Mouse (Mus musculus): ENCODE data around the gene Efnb1. TPM values are rescaled to one million over a fixed set of nuclear protein-coding genes. Genes with fewer than 3 reads are reported as not detected.
A peak's percentile ranks its signal among the peaks of the same experiment; 100 is the strongest.

The Efnb1 gene
- total RNA-seq, 2 experiments from 2014 or later, result 14.7 to 14.8 TPM

- DNase-seq (ENCODE audit: extremely low spot score in 1 of 2, low spot score in 2 of 2), result no peak
- intact Hi-C loops (cut with DNase I), result no loop called here
Observed at GRCm38 (mm10) chrX:99151434-99151833, 15.5 kb downstream of the Efnb1 start.

DNA sequence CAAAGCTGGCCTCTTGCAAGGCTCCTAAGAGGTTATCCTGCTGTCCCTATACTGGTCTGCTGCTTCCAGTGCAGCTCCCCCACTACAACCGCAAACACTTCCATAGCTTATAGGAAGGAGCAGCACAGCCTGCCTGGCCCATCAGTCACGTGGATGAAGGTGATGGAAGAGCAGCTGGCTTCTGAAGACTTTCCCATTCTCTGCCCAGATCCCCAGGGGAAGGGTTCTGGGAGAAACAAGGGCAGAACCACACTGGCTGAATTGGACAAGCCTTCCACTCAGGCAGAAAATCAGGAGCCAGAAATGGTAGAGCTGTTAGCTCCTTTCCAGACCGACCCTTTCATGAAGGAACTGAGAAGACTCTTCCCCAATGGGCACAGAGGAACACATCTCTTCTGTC lies 16.2 kb downstream of the Efnb1 start:
- no peak for DNase-seq (ENCODE audit: extremely low spot score in 1 of 2, low spot score in 2 of 2)
- intact Hi-C loops (cut with DNase I), result no loop called here

DNA sequence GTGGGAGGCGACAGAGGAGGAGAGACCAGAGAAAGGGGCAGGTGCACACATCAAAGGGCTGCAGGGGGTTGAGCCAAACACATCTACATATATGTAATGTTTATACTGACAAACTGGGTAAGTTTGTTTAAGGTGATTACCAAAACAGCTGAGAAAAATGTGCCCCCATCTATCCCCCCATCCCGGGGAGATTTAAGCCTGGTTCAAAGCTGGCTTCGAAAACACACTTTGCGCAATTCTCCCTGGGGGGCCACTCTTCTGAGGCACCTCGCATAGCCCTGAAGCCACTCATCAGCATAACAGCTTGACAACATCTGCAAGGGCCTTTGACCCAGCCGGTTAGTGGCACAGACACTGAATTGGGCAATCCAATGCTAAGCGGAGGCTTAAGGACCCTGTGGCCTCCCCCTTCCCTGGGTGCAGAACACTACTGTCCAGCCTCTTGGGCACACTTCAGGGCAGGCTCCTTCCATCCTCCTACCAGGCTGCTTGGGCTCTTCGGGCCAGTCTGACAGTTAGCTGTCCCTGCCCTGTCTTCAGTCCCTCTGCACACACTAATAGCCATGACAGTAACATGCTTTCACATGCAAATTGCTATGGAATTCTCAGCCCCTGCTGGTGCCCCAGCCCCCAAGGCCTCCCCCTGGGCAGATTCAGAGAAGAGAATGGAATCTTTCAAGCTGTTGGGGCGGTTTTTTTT lies 16.8 kb downstream of the Efnb1 start:
- intact Hi-C loops (cut with DNase I), result no loop called here
- no peak for DNase-seq (ENCODE audit: extremely low spot score in 1 of 2, low spot score in 2 of 2)

DNA sequence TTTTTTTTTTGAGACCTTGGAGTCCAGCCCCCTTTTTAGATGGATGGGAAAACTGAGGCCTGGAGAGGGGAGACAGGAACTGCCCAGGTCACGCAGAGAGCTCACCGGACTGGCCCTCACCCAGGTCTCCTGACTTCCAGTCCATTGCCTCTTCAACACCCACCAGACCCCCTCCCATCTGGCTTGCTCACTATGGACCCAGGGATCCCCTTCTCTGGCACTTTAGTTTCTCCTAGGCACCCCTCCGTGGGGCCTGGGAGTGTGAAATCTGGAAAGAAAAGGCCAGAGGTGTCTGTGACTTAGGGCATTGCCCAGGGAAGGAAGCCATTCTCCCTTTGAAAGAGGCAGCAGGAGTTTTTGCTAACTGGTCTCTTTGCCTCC lies 17.3 kb downstream of the Efnb1 start:
- DNase-seq (ENCODE audit: extremely low spot score in 1 of 2, low spot score in 2 of 2), result no peak
- intact Hi-C loops (cut with DNase I), result no loop called here

DNA sequence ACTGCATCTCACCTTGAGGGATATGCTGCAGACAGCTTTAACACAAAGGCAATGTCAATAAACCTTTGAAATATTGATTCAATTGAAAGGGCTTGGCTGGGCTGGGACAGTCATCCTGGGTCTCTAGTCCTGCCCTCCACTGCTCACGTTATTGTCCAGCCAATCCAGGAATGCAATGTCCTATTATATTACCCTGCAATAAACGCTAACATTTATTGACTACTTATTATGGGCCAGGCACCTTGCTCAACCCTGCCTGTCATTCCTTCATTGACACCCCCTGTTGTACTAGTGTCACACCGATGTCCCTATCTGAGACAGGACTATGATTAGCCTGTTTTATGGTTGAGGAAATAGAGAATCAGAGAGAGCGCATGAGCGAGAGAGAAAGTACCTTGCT lies 18.4 kb downstream of the Efnb1 start:
- intact Hi-C loops (cut with DNase I), result no loop called here
- no peak for DNase-seq (ENCODE audit: extremely low spot score in 1 of 2, low spot score in 2 of 2)

DNA sequence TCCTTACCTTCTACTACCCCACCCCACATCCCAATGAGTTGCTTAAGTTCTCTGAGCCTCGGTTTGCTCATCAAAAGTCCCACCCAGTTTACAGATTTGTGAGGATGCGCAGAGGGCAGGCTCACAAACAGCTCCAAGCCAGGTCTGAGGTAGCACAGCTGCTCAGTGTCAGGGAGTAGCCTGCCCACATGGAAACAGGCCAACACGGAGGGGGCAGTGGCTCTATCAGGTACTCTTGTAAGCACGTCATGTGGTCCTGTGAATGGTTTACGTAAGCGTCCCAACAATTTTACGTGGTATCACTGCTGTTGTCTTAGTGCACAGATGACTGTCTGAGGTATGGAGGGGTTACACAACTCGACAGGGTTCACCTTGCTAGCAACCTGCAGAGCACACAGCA lies 23.1 kb downstream of the Efnb1 start:
- intact Hi-C loops (cut with DNase I), result no loop called here
- DNase-seq (ENCODE audit: extremely low spot score in 1 of 2, low spot score in 2 of 2), result no peak

GRCm38 (mm10) chrX:99164111-99164510 lies 28.2 kb downstream of the Efnb1 start:
- intact Hi-C loops (cut with DNase I), result no loop called here
- DNase-seq (ENCODE audit: extremely low spot score in 1 of 2, low spot score in 2 of 2), result no peak

DNA sequence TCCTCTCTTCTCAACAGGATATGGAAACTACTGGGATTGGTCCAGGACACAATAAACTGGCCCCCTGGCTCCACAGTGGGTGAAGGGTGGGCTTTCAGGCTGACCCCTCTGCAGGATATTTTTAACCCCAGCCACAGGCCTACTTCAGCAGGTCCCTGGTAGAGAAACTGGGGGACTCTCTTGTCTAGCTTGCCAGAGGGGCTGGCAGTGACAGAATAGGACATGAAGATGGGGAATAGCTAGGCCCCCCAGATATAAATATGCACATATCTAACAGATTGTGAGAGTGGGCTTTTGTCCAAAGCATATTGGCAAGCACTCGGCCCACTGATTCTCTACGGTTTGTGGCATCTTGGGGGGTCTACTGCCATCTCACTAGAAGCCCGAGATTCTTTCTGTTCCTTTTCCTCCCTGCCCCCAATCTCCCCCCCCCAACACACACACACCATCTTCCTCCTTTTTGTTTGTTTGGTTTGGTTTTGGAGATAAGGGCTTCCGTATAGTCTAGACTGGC lies 29.0 kb downstream of the Efnb1 start:
- intact Hi-C loops (cut with DNase I), result no loop called here
- DNase-seq (ENCODE audit: extremely low spot score in 1 of 2, low spot score in 2 of 2), result no peak

- intact Hi-C loops (cut with DNase I), result no loop called here
- DNase-seq (ENCODE audit: extremely low spot score in 1 of 2, low spot score in 2 of 2), result no peak
Observed at GRCm38 (mm10) chrX:99167014-99167413, 31.1 kb downstream of the Efnb1 start.

DNA sequence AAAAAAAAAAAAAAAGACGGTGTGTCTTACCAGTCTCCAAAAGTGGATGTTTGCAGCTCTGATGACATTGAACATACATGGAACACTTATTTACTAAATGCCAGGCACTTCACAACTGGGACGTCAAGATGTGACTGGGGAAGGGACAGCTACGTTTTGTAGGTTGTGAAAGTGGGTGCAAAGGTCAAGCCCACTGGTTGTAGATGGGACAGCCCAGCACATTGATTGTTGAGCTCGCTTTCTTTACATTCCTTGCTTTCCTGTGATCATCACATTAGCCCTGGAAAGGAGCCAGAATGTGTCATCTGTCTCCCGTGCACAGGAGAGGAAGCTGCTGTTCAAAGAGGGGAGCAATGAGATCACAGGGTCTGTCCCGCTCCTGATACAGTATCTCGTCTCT lies 31.6 kb downstream of the Efnb1 start:
- no peak for DNase-seq (ENCODE audit: extremely low spot score in 1 of 2, low spot score in 2 of 2)
- intact Hi-C loops (cut with DNase I), result no loop called here

GRCm38 (mm10) chrX:99172301-99172700 lies 36.4 kb downstream of the Efnb1 start:
- intact Hi-C loops (cut with DNase I), result no loop called here
- no peak for DNase-seq (ENCODE audit: extremely low spot score in 1 of 2, low spot score in 2 of 2)

- no peak for DNase-seq (ENCODE audit: extremely low spot score in 1 of 2, low spot score in 2 of 2)
- intact Hi-C loops (cut with DNase I), result no loop called here
Observed at GRCm38 (mm10) chrX:99185081-99185596, 49.2 kb downstream of the Efnb1 start.

DNA sequence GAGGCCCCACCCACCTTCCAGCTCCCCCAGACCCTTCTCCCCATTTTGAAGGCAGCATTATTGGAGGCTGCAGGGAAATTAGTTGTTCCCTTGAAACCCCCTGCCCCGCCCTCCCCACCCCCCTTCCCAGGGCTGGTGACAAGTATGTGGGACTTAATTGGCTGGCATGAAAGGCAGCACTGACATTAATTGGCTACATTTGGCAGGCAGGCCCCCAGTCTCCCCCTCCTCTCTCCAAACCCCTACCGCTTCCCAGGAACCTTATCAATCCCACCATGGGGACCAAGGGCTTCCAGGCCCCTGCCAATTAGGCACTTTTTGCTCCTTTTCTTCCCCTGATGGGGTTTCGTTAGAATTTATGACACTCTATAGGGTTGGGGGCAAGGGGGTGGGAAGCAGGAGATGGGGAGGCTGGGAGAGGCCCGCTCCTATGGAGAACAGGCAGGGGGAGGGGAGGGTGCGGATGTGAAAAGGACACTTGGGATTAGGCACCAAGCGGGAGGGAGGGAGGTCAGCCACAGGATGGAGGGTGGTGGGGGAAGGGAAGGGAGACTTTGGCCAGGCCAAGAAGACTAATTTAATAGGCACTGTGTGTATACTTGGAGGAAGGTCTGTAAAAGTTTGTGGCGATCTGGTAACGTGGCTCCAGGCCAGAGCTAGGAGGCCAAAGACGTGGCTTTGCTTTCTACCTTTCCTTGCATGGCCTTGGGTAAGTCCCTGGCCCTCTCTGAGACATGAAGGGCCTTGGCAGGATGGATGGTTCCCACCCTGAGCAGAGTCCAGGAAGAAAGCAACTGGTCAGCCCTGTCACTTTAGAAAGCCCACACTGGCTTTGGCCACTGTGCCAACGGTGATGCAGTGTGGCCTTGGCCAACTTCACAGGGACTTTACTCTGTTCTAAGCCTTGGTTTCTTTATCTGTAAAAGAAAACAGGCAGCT lies 50.8 kb downstream of the Efnb1 start:
- intact Hi-C loops (cut with DNase I), result no loop called here
- DNase-seq (ENCODE audit: extremely low spot score in 1 of 2, low spot score in 2 of 2), result peak in 1 of 2 experiments; percentile 32

GRCm38 (mm10) chrX:99191441-99192087 lies 55.6 kb downstream of the Efnb1 start:
- DNase-seq (ENCODE audit: extremely low spot score in 1 of 2, low spot score in 2 of 2), result no peak
- intact Hi-C loops (cut with DNase I), result no loop called here

DNA sequence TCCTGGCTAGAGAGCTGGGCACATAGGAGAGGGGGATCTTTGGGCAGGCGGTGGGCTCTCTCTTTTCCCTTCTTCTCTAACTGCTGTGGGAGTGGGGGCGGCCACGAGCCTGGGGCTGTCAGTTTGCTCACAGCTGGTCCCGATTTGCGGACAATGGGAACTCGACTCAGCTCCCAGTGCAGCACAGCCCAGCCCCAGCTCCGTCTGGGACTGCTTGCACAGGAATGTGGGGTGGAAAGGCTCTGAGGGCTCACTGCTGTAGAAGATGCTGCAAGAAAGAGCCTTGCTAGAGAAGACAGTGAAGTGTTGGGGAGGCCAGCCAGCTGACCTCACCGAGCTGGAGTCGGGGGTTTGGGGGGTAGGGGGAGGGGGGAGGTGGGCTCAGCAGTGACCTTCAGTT lies 61.0 kb downstream of the Efnb1 start:
- no peak for DNase-seq (ENCODE audit: extremely low spot score in 1 of 2, low spot score in 2 of 2)
- intact Hi-C loops (cut with DNase I), result no loop called here

- intact Hi-C loops (cut with DNase I), result no loop called here
- no peak for DNase-seq (ENCODE audit: extremely low spot score in 1 of 2, low spot score in 2 of 2)
Observed at GRCm38 (mm10) chrX:99198532-99198931, 62.6 kb downstream of the Efnb1 start.

All from left cerebral cortex, postnatal 10 days (tissue).